Mouse (Mus musculus) cortical plate, adult 2 months (tissue): ENCODE data around the gene Fam178b.

Experiments used
- CTCF ChIP-seq: fragments of 200-500 bp; IDR thresholded peaks from 2 replicates; pipeline ENCODE4 v1.5.1; 2011; ENCODE audit warnings: mild to moderate bottlenecking, control low read depth, low read length; ENCODE audit not compliant: insufficient read depth; ENCODE audit errors: extremely low read depth
- POLR2A ChIP-seq: fragments of 200-500 bp; IDR thresholded peaks from 2 replicates; pipeline ENCODE4 v1.6.1; 2011; ENCODE audit warnings: mild to moderate bottlenecking, low read length, control low read depth; ENCODE audit not compliant: insufficient read depth; ENCODE audit errors: extremely low read depth

DNA sequence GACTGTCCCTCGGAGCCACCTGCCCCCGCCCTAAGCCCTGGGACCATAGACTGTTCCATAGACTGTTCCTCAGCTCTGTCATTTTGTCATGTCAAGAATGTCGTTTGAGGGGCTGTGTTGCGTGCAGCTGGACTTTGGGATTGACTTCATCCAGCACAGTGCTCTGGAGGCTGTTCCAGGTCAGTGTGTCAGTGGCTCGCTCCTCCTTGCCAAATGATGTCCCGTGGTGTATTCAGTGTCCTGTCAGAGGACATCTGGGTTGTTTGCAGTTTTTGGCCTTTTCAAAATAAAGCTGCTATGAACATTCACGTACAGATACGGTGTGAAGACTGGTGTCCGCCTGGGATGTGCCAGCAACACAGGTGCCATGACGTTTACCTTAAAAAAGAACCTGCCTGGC, 156.1 kb downstream of the Fam178b start:
- TF ChIP-seq CTCF (no peak), POLR2A (no peak)
